Mouse (Mus musculus) ovary, postnatal 36 days (tissue): ENCODE results near the gene Otub2.

Experiments
- DNase-seq: peaks from one replicate; pipeline ENCODE4 v3.0.0; 2022; ENCODE audit warnings: low spot score, mixed read lengths

Otub2 gene

GRCm38 (mm10) chr12:103373530-103374236 lies 14.8 kb upstream of the Otub2 start:
- no peak for DNase-seq

GRCm38 (mm10) chr12:103376124-103376523 lies 12.4 kb upstream of the Otub2 start:
- no peak for DNase-seq

- DNase-seq = no peak
Measured at GRCm38 (mm10) chr12:103376774-103377173, 11.7 kb upstream of the Otub2 start.

- DNase-seq = no peak
Measured at GRCm38 (mm10) chr12:103380226-103380625, 8.3 kb upstream of the Otub2 start.

GRCm38 (mm10) chr12:103389348-103389727 lies 856 bp downstream of the Otub2 start:
- DNase-seq = no peak

GRCm38 (mm10) chr12:103389982-103390381 lies 1.5 kb downstream of the Otub2 start:
- DNase-seq = no peak

- DNase-seq = no peak
Measured at GRCm38 (mm10) chr12:103391098-103391497, 2.6 kb downstream of the Otub2 start.

- DNase-seq = no peak
Measured at GRCm38 (mm10) chr12:103393528-103393927, 5.0 kb downstream of the Otub2 start.

GRCm38 (mm10) chr12:103395486-103396275 lies 7.2 kb downstream of the Otub2 start:
- no peak for DNase-seq

- DNase-seq = no peak
Measured at GRCm38 (mm10) chr12:103396751-103397150, 8.3 kb downstream of the Otub2 start.

- DNase-seq = no peak
Measured at GRCm38 (mm10) chr12:103404131-103404530, 15.6 kb downstream of the Otub2 start.

- no peak for DNase-seq
Measured at GRCm38 (mm10) chr12:103407720-103408119, 19.2 kb downstream of the Otub2 start, which contains the start of gene 9330161L09Rik. 9330161L09Rik (minus strand) TSS chr12:103407820.

- no peak for DNase-seq
Measured at GRCm38 (mm10) chr12:103408144-103408543, 19.7 kb downstream of the Otub2 start.

- DNase-seq = no peak
Measured at GRCm38 (mm10) chr12:103425016-103425728, 36.7 kb downstream of the Otub2 start.

GRCm38 (mm10) chr12:103425729-103426470 lies 37.4 kb downstream of the Otub2 start, which contains the start of gene Ddx24:
Ddx24 (minus strand) TSS chr12:103425830.
- DNase-seq = peak; percentile 96

- no peak for DNase-seq
Measured at GRCm38 (mm10) chr12:103426710-103427109, 38.2 kb downstream of the Otub2 start.

GRCm38 (mm10) chr12:103433430-103433829 lies 44.9 kb downstream of the Otub2 start:
- no peak for DNase-seq

GRCm38 (mm10) chr12:103433986-103434731 lies 45.7 kb downstream of the Otub2 start, which contains the start of gene Ifi27:
Ifi27 (plus strand) TSS chr12:103434211.
- peak; percentile 41 for DNase-seq

- DNase-seq = no peak
Measured at GRCm38 (mm10) chr12:103434861-103435260, 46.4 kb downstream of the Otub2 start.

GRCm38 (mm10) chr12:103437601-103438000 lies 49.1 kb downstream of the Otub2 start:
- no peak for DNase-seq

- no peak for DNase-seq
Measured at GRCm38 (mm10) chr12:103443524-103443923, 55.0 kb downstream of the Otub2 start, which contains the start of gene Ifi27l2a. Ifi27l2a (minus strand) TSS chr12:103443680.
